Mouse (Mus musculus): ENCODE data around the gene Mog. TPM values are rescaled to one million over a fixed set of nuclear protein-coding genes. Genes with fewer than 3 reads are reported as not detected.

The Mog gene
- polyA plus RNA-seq, 1 experiment from 2014 or later: 0.08 TPM

DNA sequence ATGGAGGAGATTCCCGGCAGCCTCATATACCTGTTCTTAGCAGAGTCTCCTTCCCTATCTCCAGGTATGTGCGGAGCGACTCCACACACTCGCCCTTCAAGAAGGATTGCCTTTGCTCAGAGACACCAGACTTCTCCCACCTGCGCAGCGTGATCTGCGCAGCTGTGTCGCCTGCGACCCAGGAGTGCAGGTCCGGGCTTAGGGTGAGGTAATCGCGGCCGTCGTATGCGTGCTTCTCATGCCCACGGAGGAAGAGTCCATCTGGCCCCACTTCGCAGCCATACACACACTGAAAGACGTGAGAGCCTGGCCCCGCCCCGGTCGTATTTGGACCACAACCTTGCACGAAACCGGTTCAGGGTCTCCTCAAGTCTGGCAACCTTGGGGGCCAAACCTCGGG is 34.7 kb downstream of the Mog start:
- no peak overlapping the region for H3K9ac ChIP-seq (ENCODE audit: low read length)
- no peak for ATAC-seq (ENCODE audit: low FRiP score, low TSS enrichment)
- no peak for TF ChIP-seq EP300 (optimal IDR thresholded peaks at IDR 0.05)
- no peak for TF ChIP-seq CTCF (IDR thresholded peaks at IDR 0.05; ENCODE audit: low read depth)
- H3K4me3 ChIP-seq (ENCODE audit: low read depth, low read length): no peak overlapping the region
- no peaks in the 10 kb centered on the region for H3K27me3 ChIP-seq (ENCODE audit: control insufficient read depth, insufficient read depth, low read length)
- no peaks in the 10 kb centered on the region for H3K9me3 ChIP-seq (ENCODE audit: control insufficient read depth, low read length)
- H3K27ac ChIP-seq (replicated peaks): no peak overlapping the region
- 0 out of 2 replicates have a peak, but pooled peaks cover 2% of the 10 kb centered on the region for H3K4me1 ChIP-seq (replicated peaks; ENCODE audit: control insufficient read depth, insufficient read depth)
- no peak for DNase-seq (ENCODE audit: low spot score)
- H3K4me2 ChIP-seq (replicated peaks; ENCODE audit: low read depth): 0 out of 2 replicates have a peak overlapping the region, but pooled peaks have one; percentile 1
- 9% methylated on average over 24 of the region's 24 CpGs for WGBS
- no peaks in the 10 kb centered on the region for H3K36me3 ChIP-seq (ENCODE audit: control insufficient read depth, insufficient read depth, low read length)

GRCm38 (mm10) chr17:36982253-36983155 is 40.7 kb downstream of the Mog start:
- ATAC-seq (ENCODE audit: low FRiP score, low TSS enrichment): no peak

DNA sequence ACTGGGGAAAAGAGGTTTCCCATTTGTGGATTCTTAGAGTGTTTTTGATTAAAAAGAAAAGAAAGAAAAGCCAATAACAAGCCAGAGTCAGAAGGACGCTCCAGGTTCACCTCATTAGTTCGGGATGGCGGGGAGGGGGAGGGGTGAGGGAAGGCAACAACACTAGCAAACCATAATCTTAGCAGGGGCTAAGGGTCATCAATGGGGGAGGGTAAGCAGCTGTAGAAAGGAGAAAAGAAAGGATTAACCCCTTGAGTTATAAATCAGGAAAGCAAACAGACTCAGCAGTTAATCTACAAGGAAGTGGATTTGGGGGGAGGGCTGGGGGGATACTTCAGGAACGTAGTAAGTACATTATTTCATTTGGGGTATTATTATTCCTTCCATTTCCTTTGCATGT is 41.4 kb downstream of the Mog start:
- no peak for DNase-seq (ENCODE audit: low spot score)
- Histone ChIP-seq H3K9me3 (ENCODE audit: control insufficient read depth, low read length) (no peaks in the 10 kb centered on the region), H3K36me3 (ENCODE audit: control insufficient read depth, insufficient read depth, low read length) (no peaks in the 10 kb centered on the region), H3K27me3 (ENCODE audit: control insufficient read depth, insufficient read depth, low read length) (no peaks in the 10 kb centered on the region), H3K4me1 (replicated peaks; ENCODE audit: control insufficient read depth, insufficient read depth) (peaks cover 2% of the 10 kb centered on the region; the same call in 1 of the 2 replicates), H3K27ac (replicated peaks) (no peak overlapping the region), H3K4me3 (ENCODE audit: low read depth, low read length) (no peak overlapping the region), H3K4me2 (replicated peaks; ENCODE audit: low read depth) (peak overlapping the region; percentile 44), H3K9ac (ENCODE audit: low read length) (no peak overlapping the region)
- 8% methylated on average over 4 of the region's 4 CpGs for WGBS
- no peak for TF ChIP-seq CTCF (IDR thresholded peaks at IDR 0.05; ENCODE audit: low read depth)
- TF ChIP-seq EP300 (optimal IDR thresholded peaks at IDR 0.05): no peak
- no peak for ATAC-seq (ENCODE audit: low FRiP score, low TSS enrichment)

More at GRCm38 (mm10) chr17:36982253-36983155, 40.7 kb downstream of the Mog start:
- no peak overlapping the region for H3K9ac ChIP-seq (ENCODE audit: low read length)
- no peak overlapping the region for H3K27ac ChIP-seq (replicated peaks)
- no peak overlapping the region for H3K4me2 ChIP-seq (replicated peaks; ENCODE audit: low read depth)
- no peak for TF ChIP-seq EP300 (optimal IDR thresholded peaks at IDR 0.05)
- TF ChIP-seq CTCF (IDR thresholded peaks at IDR 0.05; ENCODE audit: low read depth): no peak
- WGBS: 38% methylated on average over 5 of the region's 5 CpGs
- H3K36me3 ChIP-seq (ENCODE audit: control insufficient read depth, insufficient read depth, low read length): no peaks in the 10 kb centered on the region
- H3K4me3 ChIP-seq (ENCODE audit: low read depth, low read length): no peak overlapping the region
- H3K27me3 ChIP-seq (ENCODE audit: control insufficient read depth, insufficient read depth, low read length): no peaks in the 10 kb centered on the region
- H3K9me3 ChIP-seq (ENCODE audit: control insufficient read depth, low read length): no peaks in the 10 kb centered on the region
- DNase-seq (ENCODE audit: low spot score): no peak
- H3K4me1 ChIP-seq (replicated peaks; ENCODE audit: control insufficient read depth, insufficient read depth): peaks cover 2% of the 10 kb centered on the region; the same call in 1 of the 2 replicates

GRCm38 (mm10) chr17:36981221-36981813 is 41.9 kb downstream of the Mog start, which contains the start of gene 2410137M14Rik:
TSS of gene 2410137M14Rik (minus strand) at chr17:36981237.
- no peak for ATAC-seq (ENCODE audit: low FRiP score, low TSS enrichment)

DNA sequence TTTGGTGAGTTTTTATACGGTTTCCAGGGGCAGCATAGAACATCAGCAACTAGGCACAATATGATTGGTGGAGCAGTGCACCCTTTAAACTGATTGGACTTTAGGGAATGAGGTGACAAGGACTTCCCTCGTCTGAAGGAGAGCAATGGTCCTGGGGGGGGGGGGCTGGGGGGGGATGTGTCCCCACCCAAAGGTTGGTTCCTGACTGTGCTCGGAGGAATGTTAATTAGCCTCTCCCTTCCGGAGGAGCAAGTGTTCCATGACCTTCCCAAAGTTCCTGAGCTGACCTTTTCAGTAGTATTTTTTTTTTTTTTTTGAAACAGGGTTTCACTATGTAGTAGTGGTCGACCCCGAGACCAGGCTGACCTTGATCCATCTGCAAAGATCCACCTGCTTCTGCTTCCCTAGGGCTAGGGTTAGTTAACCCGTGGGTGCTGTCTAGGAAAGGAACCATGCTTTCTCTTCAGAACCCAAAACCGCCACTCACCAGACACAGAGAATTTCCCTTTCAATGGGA is 49.9 kb downstream of the Mog start:
- H3K36me3 ChIP-seq (ENCODE audit: control insufficient read depth, insufficient read depth, low read length): no peaks in the 10 kb centered on the region
- 57% methylated on average over 8 of the region's 8 CpGs for whole genome bisulfite sequencing
- no peak overlapping the region for H3K4me2 ChIP-seq (replicated peaks; ENCODE audit: low read depth)
- H3K4me3 ChIP-seq (ENCODE audit: low read depth, low read length): no peak overlapping the region
- H3K27ac ChIP-seq (replicated peaks): no peak overlapping the region
- no peaks in the 10 kb centered on the region for H3K27me3 ChIP-seq (ENCODE audit: control insufficient read depth, insufficient read depth, low read length)
- no peak overlapping the region for H3K9ac ChIP-seq (ENCODE audit: low read length)
- no peaks in the 10 kb centered on the region for H3K4me1 ChIP-seq (replicated peaks; ENCODE audit: control insufficient read depth, insufficient read depth)
- no peaks in the 10 kb centered on the region for H3K9me3 ChIP-seq (ENCODE audit: control insufficient read depth, low read length)
- no peak for DNase-seq (ENCODE audit: low spot score)
- no peak for TF ChIP-seq CTCF (IDR thresholded peaks at IDR 0.05; ENCODE audit: low read depth)
- TF ChIP-seq EP300 (optimal IDR thresholded peaks at IDR 0.05): no peak
- ATAC-seq (ENCODE audit: low FRiP score, low TSS enrichment): no peak

More at GRCm38 (mm10) chr17:36981221-36981813, 41.9 kb downstream of the Mog start, which contains the start of gene 2410137M14Rik:
- Histone ChIP-seq H3K4me2 (replicated peaks; ENCODE audit: low read depth) (peak within 1 kb of the TSS; percentile 44), H3K4me1 (replicated peaks; ENCODE audit: control insufficient read depth, insufficient read depth) (peaks cover 2% of the 10 kb centered on the region; the same call in 1 of the 2 replicates), H3K9ac (ENCODE audit: low read length) (no peak within 1 kb of the TSS), H3K9me3 (ENCODE audit: control insufficient read depth, low read length) (no peaks in the 10 kb centered on the region), H3K27me3 (ENCODE audit: control insufficient read depth, insufficient read depth, low read length) (no peaks in the 10 kb centered on the region), H3K36me3 (ENCODE audit: control insufficient read depth, insufficient read depth, low read length) (no peaks in the 10 kb centered on the region), H3K4me3 (ENCODE audit: low read depth, low read length) (peak within 1 kb of the TSS; percentile 13; the same call in 1 of the 2 replicates), H3K27ac (replicated peaks) (no peak within 1 kb of the TSS)
- no peak for DNase-seq (ENCODE audit: low spot score)
- 7% methylated on average over 18 of the region's 18 CpGs for WGBS
- no peak for TF ChIP-seq EP300 (optimal IDR thresholded peaks at IDR 0.05)
- TF ChIP-seq CTCF (IDR thresholded peaks at IDR 0.05; ENCODE audit: low read depth): no peak

Measured in stomach, postnatal 0 days (tissue).